Mouse (Mus musculus): Measurements from ENCODE around the gene Qrich2.

- TF ChIP-seq POLR2A (IDR thresholded peaks at IDR 0.05; ENCODE audit: borderline replicate concordance, control insufficient read depth, low read depth, low read length) (no peak), CTCF (IDR thresholded peaks at IDR 0.05; ENCODE audit: control insufficient read depth, insufficient read depth, low read length) (no peak)
These were observed 59.8 kb downstream of the Qrich2 start for GRCm38 (mm10) chr11:116406231-116406728.

Measured in bone marrow, adult 2 months (tissue).